Mouse (Mus musculus) heart, adult 2 months (tissue): ENCODE results near the gene Kcnq1. TPM values are rescaled to one million over a fixed set of nuclear protein-coding genes. Genes with fewer than 3 reads are reported as not detected.

ENCODE experiments used
- DNase-seq, 2 experiments: peaks; one replicate each; pipeline ENCODE4 v3.0.0; 2021
- H3K27ac ChIP-seq: fragments of 200-600 bp; 2 replicates; pipeline ENCODE4 v1.8.1; 2022
- H3K27me3 ChIP-seq: fragments of 200-500 bp; 2 replicates; pipeline ENCODE4 v1.6.1; 2012; ENCODE audit warnings: mild to moderate bottlenecking, low read length, inconsistent platforms, mixed read lengths; ENCODE audit not compliant: control insufficient read depth, insufficient read depth
- H3K36me3 ChIP-seq: fragments of 200-500 bp; 2 replicates; pipeline ENCODE4 v1.6.1; 2012; ENCODE audit warnings: low read length, inconsistent platforms; ENCODE audit not compliant: control insufficient read depth, insufficient read depth
- H3K4me1 ChIP-seq: fragments of 200-500 bp; 2 replicates; pipeline ENCODE4 v1.6.1; 2011; ENCODE audit warnings: low read length; ENCODE audit not compliant: control insufficient read depth, insufficient read depth
- H3K4me3 ChIP-seq: fragments of 200-600 bp; 2 replicates; pipeline ENCODE4 v1.8.1; 2022
- H3K79me2 ChIP-seq: fragments of 200-500 bp; replicated peaks from 2 replicates; pipeline ENCODE4 v1.6.1; 2012; ENCODE audit warnings: mild to moderate bottlenecking, inconsistent platforms, low read length, moderate library complexity, mixed read lengths; ENCODE audit not compliant: control insufficient read depth, insufficient read depth
- H3K9ac ChIP-seq: fragments of 200-500 bp; 2 replicates; pipeline ENCODE4 v1.6.1; 2012; ENCODE audit warnings: low read depth, mild to moderate bottlenecking, control low read depth, inconsistent platforms, low read length, mixed read lengths
- CTCF ChIP-seq: fragments of 200-600 bp; IDR thresholded peaks from 2 replicates; pipeline ENCODE4 v1.8.1; 2022; ENCODE audit warnings: antibody characterized with exemption, mild to moderate bottlenecking, moderate library complexity
- EP300 ChIP-seq: fragments of 200-500 bp; IDR thresholded peaks from 2 replicates; pipeline ENCODE4 v1.6.1; 2011; ENCODE audit warnings: low read depth, low read length, control low read depth; ENCODE audit not compliant: insufficient read depth
- POLR2A ChIP-seq: fragments of 200-500 bp; IDR thresholded peaks from 2 replicates; pipeline ENCODE4 v1.6.1; 2011; ENCODE audit warnings: mild to moderate bottlenecking, low read depth, low read length, control low read depth; ENCODE audit not compliant: insufficient read depth
- WGBS: fragments of 180-500 bp; shearing (Covaris S2); methylation state at CpG from one replicate; pipeline ENCODE4 v1.1.7; 2018; 5-methylcytosine and 5-hydroxymethylcytosine counted together
- intact Hi-C: fragments of 180-260 bp; cut with DNase I; formaldehyde crosslinking; loops from one replicate; pipeline ENCODE4 v1.15.1; 2025
- polyA plus RNA-seq: library from polyadenylated mRNA; depleted of rRNA; stranded (reverse); fragments of >200 nt; gene quantifications from 2 replicates; pipeline ENCODE4 v1.2.3, GENCODE M21; 2012
- total RNA-seq, 2 experiments: library from RNA; stranded (reverse); gene quantifications; 2 replicates each; pipeline ENCODE4 v1.2.3; 2021

Kcnq1 gene
- total and polyA plus RNA-seq, 3 experiments = 32.4 to 42.0 (median 34.2) TPM

DNA sequence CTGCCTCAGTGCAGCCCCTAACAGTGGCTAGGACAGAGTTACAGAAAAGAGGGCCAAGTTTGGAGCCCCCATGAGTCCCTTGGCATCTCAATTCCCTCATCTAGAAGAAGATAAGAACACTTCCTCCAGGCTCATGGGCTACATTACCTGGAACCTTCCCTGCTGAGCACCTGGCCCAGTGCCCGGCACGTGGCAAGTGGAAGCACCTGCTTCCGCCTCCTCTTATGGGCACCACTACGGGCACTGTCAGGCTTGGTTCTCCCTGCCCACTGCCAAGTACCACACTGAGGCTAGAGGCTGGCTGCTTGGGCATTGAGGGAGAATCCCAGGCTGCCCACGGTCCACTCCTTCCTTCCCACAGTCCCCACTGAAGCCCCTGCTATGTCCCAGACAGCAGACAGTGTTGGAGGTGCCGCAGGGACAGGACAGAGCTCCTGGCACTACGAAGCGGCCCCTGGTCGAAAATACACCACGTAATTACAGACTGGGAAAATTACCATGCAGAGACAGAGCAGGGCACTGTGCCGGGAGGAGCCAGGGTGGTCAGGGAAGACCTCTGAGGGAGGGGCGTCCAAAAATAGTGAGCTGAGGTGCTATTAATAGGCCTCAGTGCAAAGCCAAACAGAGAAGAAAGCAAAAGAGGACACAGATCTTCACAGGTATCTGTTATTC, 284.3 kb downstream of the Kcnq1 start:
- intact Hi-C loops = no loop called here
- Histone ChIP-seq H3K27ac (no peak overlapping the region), H3K27me3 (no peaks in the 10 kb centered on the region), H3K36me3 (no peaks in the 10 kb centered on the region), H3K9ac (no peak overlapping the region), H3K4me3 (no peak overlapping the region), H3K79me2 (no peaks in the 10 kb centered on the region), H3K4me1 (peaks cover 13% of the 10 kb centered on the region)
- 62% methylated on average over 12 of the region's 12 CpGs for WGBS
- TF ChIP-seq POLR2A (no peak), CTCF (no peak), EP300 (no peak)
- no peak for DNase-seq

DNA sequence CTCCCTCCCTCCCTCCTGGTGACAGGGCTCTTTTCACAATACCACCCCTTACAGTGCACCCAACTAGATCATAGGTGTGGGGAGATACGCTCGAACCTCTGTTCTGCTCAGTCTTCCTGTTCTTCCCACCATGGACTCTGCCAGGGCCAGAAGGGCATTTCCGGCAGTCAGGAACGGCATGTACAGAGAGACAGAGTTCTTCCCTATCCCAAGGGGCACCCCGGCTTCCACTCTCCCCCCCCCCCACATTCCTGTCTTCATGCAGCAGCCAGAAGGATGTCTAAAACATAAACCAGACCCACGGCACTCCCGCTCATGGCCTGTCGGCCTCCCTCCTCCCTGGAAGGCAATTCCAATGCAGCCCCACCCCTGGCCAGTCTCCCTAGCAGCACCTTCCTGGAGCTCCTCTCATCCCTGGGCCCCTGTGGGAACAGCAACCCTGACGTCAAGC, 289.0 kb downstream of the Kcnq1 start:
- Histone ChIP-seq H3K4me1 (peaks cover 9% of the 10 kb centered on the region), H3K27me3 (no peaks in the 10 kb centered on the region), H3K27ac (no peak overlapping the region), H3K4me3 (no peak overlapping the region), H3K79me2 (no peaks in the 10 kb centered on the region), H3K9ac (no peak overlapping the region), H3K36me3 (no peaks in the 10 kb centered on the region; the same call in 1 of the 2 replicates)
- peak; percentile 45 to 49 for DNase-seq
- 21% methylated on average over 9 of the region's 9 CpGs for WGBS
- TF ChIP-seq EP300 (peak; percentile 81), CTCF (no peak), POLR2A (no peak)
- intact Hi-C loops = no loop called here

DNA sequence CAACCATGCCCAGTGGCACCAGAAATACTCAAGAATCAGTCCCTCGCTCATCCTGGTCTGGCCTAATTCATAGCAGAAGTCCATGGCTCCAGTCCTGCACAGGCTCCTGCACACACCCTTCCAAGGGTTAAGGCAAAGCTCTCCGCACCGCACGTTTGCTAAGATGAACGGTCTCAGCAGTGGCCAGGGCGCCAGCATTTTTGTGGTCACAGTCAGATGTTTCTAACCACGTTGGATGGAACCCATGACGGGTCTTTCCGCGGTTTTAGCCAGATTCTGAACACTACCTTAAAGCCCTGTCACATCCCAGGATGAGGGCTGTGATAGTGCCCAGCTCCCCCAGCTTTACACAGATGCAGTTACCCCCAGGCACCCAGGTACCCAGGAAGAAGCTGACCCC, 293.6 kb downstream of the Kcnq1 start:
- intact Hi-C loops = no loop called here

DNA sequence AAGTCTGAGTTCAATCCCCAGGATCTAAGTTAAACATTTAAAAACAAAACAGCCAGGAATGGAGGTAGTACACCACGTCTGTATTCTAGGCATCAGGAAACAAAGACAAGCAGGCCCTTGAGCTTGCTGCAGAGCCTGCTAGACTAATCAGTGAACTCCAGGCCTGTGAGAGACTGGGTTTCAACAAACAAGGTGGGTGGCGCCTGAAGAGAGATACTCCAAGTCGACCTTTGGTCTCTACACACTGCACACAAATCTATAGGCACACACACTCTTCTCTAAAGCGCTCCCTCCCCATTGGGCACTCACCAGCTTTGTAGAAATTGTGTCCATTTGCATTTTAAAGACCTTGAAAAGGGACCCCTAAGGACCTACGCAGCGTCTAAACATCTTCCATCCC, 294.4 kb downstream of the Kcnq1 start:
- WGBS = 76% methylated on average over 6 of the region's 6 CpGs
- H3K36me3 ChIP-seq = no peaks in the 10 kb centered on the region; the same call in 1 of the 2 replicates
- intact Hi-C loops = no loop called here
- DNase-seq = no peak
- no peaks in the 10 kb centered on the region for H3K27me3 ChIP-seq
- H3K79me2 ChIP-seq = no peaks in the 10 kb centered on the region
- peaks cover 2% of the 10 kb centered on the region for H3K4me1 ChIP-seq
- H3K4me3 ChIP-seq = no peak overlapping the region
- H3K9ac ChIP-seq = no peak overlapping the region
- H3K27ac ChIP-seq = no peak overlapping the region
- TF ChIP-seq POLR2A = no peak
- TF ChIP-seq CTCF = no peak
- no peak for TF ChIP-seq EP300

More for the DNA sequence above, 293.6 kb downstream of the Kcnq1 start:
- no peaks in the 10 kb centered on the region; the same call in 1 of the 2 replicates for H3K36me3 ChIP-seq
- no peaks in the 10 kb centered on the region for H3K79me2 ChIP-seq
- no peak overlapping the region for H3K4me3 ChIP-seq
- peaks cover 8% of the 10 kb centered on the region for H3K4me1 ChIP-seq
- H3K27ac ChIP-seq = no peak overlapping the region
- H3K27me3 ChIP-seq = no peaks in the 10 kb centered on the region
- no peak for DNase-seq
- no peak overlapping the region for H3K9ac ChIP-seq
- 89% methylated on average over 10 of the region's 10 CpGs for WGBS
- TF ChIP-seq EP300 = no peak
- TF ChIP-seq CTCF = no peak
- TF ChIP-seq POLR2A = no peak

DNA sequence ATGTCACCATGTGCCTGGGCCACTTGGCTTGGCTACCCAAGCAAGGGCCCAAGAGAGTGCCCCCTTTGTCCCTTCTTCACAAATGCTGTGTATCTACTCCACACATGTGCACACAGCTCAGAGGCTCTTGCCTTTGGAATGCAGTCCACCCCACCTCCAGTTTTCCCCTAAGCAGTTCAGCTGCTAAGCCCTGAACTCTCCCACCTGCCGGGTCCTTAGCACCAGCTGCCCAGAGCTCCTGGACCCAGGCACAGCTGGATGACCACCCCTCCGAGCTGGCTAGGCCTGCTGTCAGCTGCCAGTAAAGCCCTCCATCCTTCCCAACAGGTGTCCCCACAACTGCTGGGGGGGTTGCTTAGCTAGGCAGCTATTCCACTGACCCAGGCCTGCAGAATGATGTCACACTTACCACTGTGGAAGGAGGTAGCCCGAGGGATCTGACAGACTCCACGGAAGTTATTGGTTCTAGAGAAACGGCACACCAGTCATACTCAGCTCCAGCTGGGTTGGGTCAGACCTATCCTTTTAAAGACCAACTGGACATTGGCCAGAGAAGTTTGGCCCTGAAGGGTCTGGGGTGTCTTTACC, 295.4 kb downstream of the Kcnq1 start:
- Histone ChIP-seq H3K4me3 (no peak overlapping the region), H3K36me3 (no peaks in the 10 kb centered on the region), H3K79me2 (no peaks in the 10 kb centered on the region), H3K27ac (no peak overlapping the region), H3K27me3 (no peaks in the 10 kb centered on the region), H3K9ac (no peak overlapping the region), H3K4me1 (no peaks in the 10 kb centered on the region)
- TF ChIP-seq POLR2A (no peak), EP300 (no peak), CTCF (no peak)
- WGBS = 84% methylated on average over 5 of the region's 5 CpGs
- DNase-seq = no peak
- intact Hi-C loops = no loop called here

DNA sequence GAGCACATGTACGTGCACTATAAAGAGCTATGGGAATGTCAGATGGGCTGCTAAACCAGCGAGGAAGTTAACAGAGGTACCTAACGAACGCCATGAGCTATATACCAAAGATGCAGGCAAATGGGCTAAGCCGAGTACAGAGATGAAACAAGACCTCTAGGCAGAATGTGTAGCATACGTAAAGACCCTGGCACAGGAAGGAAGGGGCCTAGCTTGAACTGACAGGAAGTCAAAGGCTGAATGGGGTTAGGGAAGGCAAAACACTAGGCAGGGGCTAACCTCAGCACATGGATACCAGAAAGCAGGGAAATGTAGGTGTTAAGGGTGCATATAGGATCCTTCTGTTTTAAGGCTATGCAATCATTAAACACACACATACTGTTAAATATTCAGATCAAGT, 298.1 kb downstream of the Kcnq1 start:
- intact Hi-C loops = no loop called here
- TF ChIP-seq EP300 (no peak), POLR2A (no peak), CTCF (no peak)

More for the DNA sequence above, 298.1 kb downstream of the Kcnq1 start:
- H3K79me2 ChIP-seq = no peaks in the 10 kb centered on the region
- H3K27ac ChIP-seq = no peak overlapping the region
- H3K27me3 ChIP-seq = no peaks in the 10 kb centered on the region
- H3K36me3 ChIP-seq = no peaks in the 10 kb centered on the region
- no peak for DNase-seq
- peaks cover 13% of the 10 kb centered on the region for H3K4me1 ChIP-seq
- WGBS = 83% methylated on average over 6 of the region's 6 CpGs
- no peak overlapping the region for H3K9ac ChIP-seq
- no peak overlapping the region for H3K4me3 ChIP-seq
